Mouse (Mus musculus): Measurements from ENCODE around the gene Ankrd44. TPM values are rescaled to one million over a fixed set of nuclear protein-coding genes. Genes with fewer than 3 reads are reported as not detected.

Ankrd44 gene
- polyA plus RNA-seq, 1 experiment from 2014 or later: 20.9 TPM

DNA sequence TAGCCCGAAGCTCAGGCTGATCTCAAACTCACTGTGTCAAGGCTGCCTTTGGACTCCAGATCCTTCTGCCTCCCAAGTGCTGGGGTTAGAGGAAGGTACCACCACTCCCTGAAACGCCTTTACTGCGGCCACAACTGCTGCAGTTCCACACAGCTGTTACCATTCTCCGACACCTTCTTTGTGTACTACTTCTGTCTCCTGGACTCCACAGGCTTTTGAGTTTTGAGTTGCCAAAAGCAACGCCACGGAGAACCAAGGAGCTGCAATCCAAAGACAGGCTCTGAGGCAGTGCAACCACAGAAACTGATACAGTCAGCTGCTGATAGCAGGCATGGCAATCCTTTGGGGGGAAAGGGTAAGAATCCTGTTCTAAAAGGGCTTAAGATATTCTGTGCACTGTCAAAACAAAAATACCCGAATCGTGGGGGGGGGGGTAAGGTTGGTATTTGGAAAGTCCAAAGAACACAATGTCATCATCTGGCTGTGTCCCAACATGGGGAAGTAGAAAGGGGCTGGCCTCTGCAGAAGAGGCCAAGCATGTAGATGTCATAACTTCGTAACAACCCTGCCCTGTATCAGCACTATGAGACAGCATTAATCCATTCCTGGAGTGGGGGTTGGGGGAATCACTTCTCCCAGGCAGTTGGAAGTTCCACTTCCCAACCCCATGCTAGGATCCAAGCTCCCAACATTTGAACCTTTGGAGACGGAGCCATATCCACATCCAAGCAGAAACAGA is 116.2 kb downstream of the Ankrd44 start:
- WGBS: 90% methylated on average over 10 of the region's 10 CpGs
- H3K4me1 ChIP-seq: no peaks in the 10 kb centered on the region
- no peaks in the 10 kb centered on the region for H3K27me3 ChIP-seq
- no peak overlapping the region for H3K4me3 ChIP-seq
- no peak for ATAC-seq (ENCODE audit: low FRiP score)
- no peaks in the 10 kb centered on the region for H3K9me3 ChIP-seq (replicated peaks)
- H3K9ac ChIP-seq: no peak overlapping the region
- H3K36me3 ChIP-seq: no peaks in the 10 kb centered on the region
- H3K4me2 ChIP-seq (replicated peaks): no peak overlapping the region
- no peak overlapping the region for H3K27ac ChIP-seq

GRCm38 (mm10) chr1:54809098-54809490 is 117.1 kb downstream of the Ankrd44 start:
- no peak overlapping the region for H3K4me2 ChIP-seq (replicated peaks)
- ATAC-seq (ENCODE audit: low FRiP score): no peak
- WGBS: 94% methylated on average over 13 of the region's 13 CpGs
- H3K36me3 ChIP-seq: no peaks in the 10 kb centered on the region
- H3K4me3 ChIP-seq: no peak overlapping the region
- H3K27ac ChIP-seq: no peak overlapping the region
- H3K4me1 ChIP-seq: no peaks in the 10 kb centered on the region
- no peaks in the 10 kb centered on the region for H3K27me3 ChIP-seq
- H3K9me3 ChIP-seq (replicated peaks): no peaks in the 10 kb centered on the region
- no peak overlapping the region for H3K9ac ChIP-seq

DNA sequence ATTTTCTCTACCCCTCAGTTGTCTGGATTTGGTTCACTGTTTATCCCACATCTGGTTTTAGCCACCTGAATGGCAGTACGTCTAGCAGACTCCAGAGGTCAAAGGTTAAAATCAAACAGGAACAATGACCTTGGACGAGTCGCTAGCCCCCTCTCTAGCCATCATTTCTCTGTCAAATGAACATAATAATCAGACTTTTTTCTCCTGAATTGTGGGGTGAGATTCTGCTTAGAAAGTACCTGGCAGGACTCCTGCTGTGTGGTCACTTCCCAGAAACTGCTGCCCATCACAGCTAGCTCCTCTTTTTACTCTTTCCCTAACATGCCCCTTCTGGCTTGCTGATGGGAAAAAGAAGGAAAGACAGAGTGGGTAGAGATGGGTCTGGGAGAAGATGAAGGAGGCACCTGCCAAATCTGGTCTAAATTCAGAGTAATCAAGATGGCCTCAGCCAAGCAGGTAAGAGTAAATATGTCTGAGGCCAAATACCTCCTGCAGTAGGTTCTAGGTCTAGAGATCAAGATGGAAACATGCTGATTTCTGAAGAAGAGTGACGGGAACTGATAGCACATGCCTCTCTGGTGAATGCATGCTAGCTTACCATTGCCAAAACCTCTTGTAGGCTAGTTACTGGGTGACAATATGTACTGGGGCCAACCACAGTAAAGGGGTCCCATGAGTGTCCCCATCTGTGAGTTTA is 117.6 kb downstream of the Ankrd44 start:
- ATAC-seq (ENCODE audit: low FRiP score): no peak
- Histone ChIP-seq H3K9me3 (replicated peaks) (no peaks in the 10 kb centered on the region), H3K4me3 (no peak overlapping the region), H3K9ac (no peak overlapping the region), H3K27ac (no peak overlapping the region), H3K4me2 (replicated peaks) (no peak overlapping the region), H3K4me1 (no peaks in the 10 kb centered on the region), H3K36me3 (no peaks in the 10 kb centered on the region), H3K27me3 (no peaks in the 10 kb centered on the region)
- WGBS: 66% methylated on average over 4 of the region's 4 CpGs

DNA sequence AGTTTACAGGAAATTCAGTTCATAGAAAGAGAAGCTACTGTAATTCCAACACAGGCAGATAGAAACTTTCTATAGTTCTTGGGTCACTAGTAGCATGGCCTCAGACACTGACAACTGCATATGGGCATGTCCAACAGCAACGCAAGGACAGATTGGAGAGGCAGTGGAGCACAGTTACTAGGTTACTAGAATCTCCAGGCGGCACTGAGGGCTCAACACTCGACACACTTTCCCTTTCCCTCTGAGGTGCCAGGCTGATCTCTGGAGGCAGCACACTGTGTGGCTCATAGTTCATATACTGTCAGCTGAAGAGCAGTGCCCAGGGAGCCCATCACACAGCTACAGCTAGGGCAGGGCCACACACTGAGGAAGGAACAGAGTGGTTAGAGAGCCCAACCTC is 118.4 kb downstream of the Ankrd44 start:
- Histone ChIP-seq H3K27me3 (no peaks in the 10 kb centered on the region), H3K36me3 (no peaks in the 10 kb centered on the region), H3K9ac (no peak overlapping the region), H3K4me3 (no peak overlapping the region), H3K9me3 (replicated peaks) (no peaks in the 10 kb centered on the region), H3K4me1 (0 out of 2 replicates have a peak, but pooled peaks cover under 1% of the 10 kb centered on the region), H3K27ac (no peak overlapping the region), H3K4me2 (replicated peaks) (no peak overlapping the region)
- WGBS: 95% methylated on average over 3 of the region's 3 CpGs
- no peak for ATAC-seq (ENCODE audit: low FRiP score)

DNA sequence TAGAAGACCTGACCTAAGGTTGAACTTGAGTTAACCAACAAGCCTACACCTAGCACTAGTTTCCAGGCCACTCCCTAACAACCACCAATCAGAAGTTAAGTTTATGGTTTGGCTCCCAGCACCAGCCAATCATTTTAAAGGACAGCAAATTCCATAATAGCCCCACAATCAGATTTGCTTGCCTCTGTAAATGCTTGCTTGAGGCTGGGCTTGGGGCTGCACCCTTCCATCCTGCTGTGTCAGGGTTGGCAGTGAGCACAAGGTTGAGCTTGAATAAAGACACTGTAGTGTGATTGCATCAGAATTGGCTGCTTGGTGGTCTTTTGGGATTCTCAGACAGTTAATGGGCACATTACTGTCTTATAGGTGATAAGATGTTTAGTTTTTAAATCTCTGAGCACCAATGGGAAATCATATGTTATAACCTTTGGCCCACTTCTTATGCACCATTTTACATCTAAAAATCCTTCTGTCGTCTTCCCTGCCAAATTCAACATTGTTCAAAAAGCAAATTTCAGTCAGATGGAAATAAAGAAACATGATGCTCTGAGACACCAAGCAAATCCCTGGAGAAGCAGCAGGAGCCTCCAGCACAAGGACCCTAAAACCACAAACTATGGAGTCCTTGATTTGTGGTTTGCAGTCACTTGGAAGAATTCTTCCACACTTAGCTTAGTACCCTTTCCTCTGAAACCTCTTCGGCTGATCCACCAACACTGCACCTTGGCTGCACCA is 119.9 kb downstream of the Ankrd44 start:
- no peak for ATAC-seq (ENCODE audit: low FRiP score)
- Histone ChIP-seq H3K9ac (no peak overlapping the region), H3K27me3 (no peaks in the 10 kb centered on the region), H3K27ac (no peak overlapping the region), H3K9me3 (replicated peaks) (no peaks in the 10 kb centered on the region), H3K4me3 (no peak overlapping the region), H3K4me2 (replicated peaks) (no peak overlapping the region), H3K36me3 (no peaks in the 10 kb centered on the region), H3K4me1 (0 out of 2 replicates have a peak, but pooled peaks cover 2% of the 10 kb centered on the region)
- WGBS: 89% methylated on average over 2 of the region's 2 CpGs

GRCm38 (mm10) chr1:54804406-54804805 is 121.8 kb downstream of the Ankrd44 start:
- no peak overlapping the region for H3K4me2 ChIP-seq (replicated peaks)
- no peak overlapping the region for H3K27ac ChIP-seq
- WGBS: 95% methylated on average over 9 of the region's 9 CpGs
- H3K4me1 ChIP-seq: 0 out of 2 replicates have a peak, but pooled peaks cover 2% of the 10 kb centered on the region
- H3K9ac ChIP-seq: no peak overlapping the region
- ATAC-seq (ENCODE audit: low FRiP score): no peak
- H3K36me3 ChIP-seq: no peaks in the 10 kb centered on the region
- no peak overlapping the region for H3K4me3 ChIP-seq
- no peaks in the 10 kb centered on the region for H3K27me3 ChIP-seq
- H3K9me3 ChIP-seq (replicated peaks): no peaks in the 10 kb centered on the region

DNA sequence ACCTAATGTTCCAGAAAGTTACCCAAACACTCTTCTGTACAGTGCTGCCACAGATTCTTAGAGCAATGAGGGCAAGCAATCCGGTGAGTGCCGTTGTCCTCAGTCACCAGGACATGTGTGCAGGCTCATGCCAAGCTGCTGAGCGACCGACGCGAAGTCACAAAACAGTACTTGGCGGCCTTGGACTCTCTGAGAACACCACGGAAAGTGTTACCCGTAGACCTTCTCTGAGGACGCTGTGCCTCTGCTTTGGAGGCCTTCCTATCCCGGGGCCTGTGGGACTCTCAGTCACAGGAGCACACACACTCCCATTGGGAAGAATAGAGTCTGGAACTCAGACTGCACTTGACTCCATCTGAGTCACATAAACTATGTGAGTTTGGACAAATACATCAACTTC is 123.5 kb downstream of the Ankrd44 start:
- H3K9me3 ChIP-seq (replicated peaks): no peaks in the 10 kb centered on the region
- H3K4me1 ChIP-seq: 0 out of 2 replicates have a peak, but pooled peaks cover 2% of the 10 kb centered on the region
- no peaks in the 10 kb centered on the region for H3K36me3 ChIP-seq
- 88% methylated on average over 11 of the region's 11 CpGs for WGBS
- no peak overlapping the region for H3K9ac ChIP-seq
- no peak overlapping the region for H3K4me3 ChIP-seq
- no peak overlapping the region for H3K27ac ChIP-seq
- H3K27me3 ChIP-seq: no peaks in the 10 kb centered on the region
- ATAC-seq (ENCODE audit: low FRiP score): no peak
- no peak overlapping the region for H3K4me2 ChIP-seq (replicated peaks)

DNA sequence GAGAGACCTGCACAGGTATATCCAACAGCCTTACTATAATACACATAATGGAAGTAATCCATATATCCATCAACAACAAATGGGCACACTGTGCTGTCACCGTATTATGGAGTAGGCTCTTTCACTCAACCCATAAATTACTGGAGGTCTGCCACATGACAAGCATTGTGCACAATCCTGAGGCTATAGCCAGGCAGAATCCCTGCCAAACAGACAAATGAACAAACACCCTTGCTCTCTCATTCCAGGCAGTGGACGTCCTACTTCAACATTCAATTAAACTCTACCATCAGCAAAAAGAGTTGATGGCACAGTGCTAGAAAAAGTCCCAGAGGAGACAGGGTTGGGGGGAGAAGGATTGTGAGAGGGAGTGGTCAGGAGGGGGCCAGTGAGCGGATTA is 124.9 kb downstream of the Ankrd44 start:
- H3K9me3 ChIP-seq (replicated peaks): no peaks in the 10 kb centered on the region
- no peak overlapping the region for H3K27ac ChIP-seq
- H3K27me3 ChIP-seq: no peaks in the 10 kb centered on the region
- ATAC-seq (ENCODE audit: low FRiP score): no peak
- H3K9ac ChIP-seq: no peak overlapping the region
- no peak overlapping the region for H3K4me3 ChIP-seq
- H3K36me3 ChIP-seq: no peaks in the 10 kb centered on the region
- 71% methylated on average over 2 of the region's 3 CpGs for WGBS
- H3K4me2 ChIP-seq (replicated peaks): no peak overlapping the region
- H3K4me1 ChIP-seq: 0 out of 2 replicates have a peak, but pooled peaks cover 2% of the 10 kb centered on the region

GRCm38 (mm10) chr1:54799421-54799820 is 126.8 kb downstream of the Ankrd44 start:
- H3K4me2 ChIP-seq (replicated peaks): no peak overlapping the region
- no peak overlapping the region for H3K27ac ChIP-seq
- 0 out of 2 replicates have a peak, but pooled peaks cover 2% of the 10 kb centered on the region for H3K4me1 ChIP-seq
- H3K9ac ChIP-seq: no peak overlapping the region
- WGBS: 86% methylated on average over 1 of the region's 1 CpGs
- H3K9me3 ChIP-seq (replicated peaks): no peaks in the 10 kb centered on the region
- no peak overlapping the region for H3K4me3 ChIP-seq
- ATAC-seq (ENCODE audit: low FRiP score): no peak
- H3K27me3 ChIP-seq: no peaks in the 10 kb centered on the region
- no peaks in the 10 kb centered on the region for H3K36me3 ChIP-seq

GRCm38 (mm10) chr1:54798415-54798814 is 127.8 kb downstream of the Ankrd44 start:
- no peak overlapping the region for H3K27ac ChIP-seq
- H3K9me3 ChIP-seq (replicated peaks): no peaks in the 10 kb centered on the region
- H3K9ac ChIP-seq: no peak overlapping the region
- H3K4me2 ChIP-seq (replicated peaks): no peak overlapping the region
- WGBS: 72% methylated on average over 3 of the region's 3 CpGs
- ATAC-seq (ENCODE audit: low FRiP score): no peak
- no peak overlapping the region for H3K4me3 ChIP-seq
- no peaks in the 10 kb centered on the region for H3K36me3 ChIP-seq
- no peaks in the 10 kb centered on the region for H3K27me3 ChIP-seq
- H3K4me1 ChIP-seq: 0 out of 2 replicates have a peak, but pooled peaks cover 2% of the 10 kb centered on the region

GRCm38 (mm10) chr1:54794709-54795108 is 131.5 kb downstream of the Ankrd44 start:
- no peak overlapping the region for H3K9ac ChIP-seq
- H3K9me3 ChIP-seq (replicated peaks): no peaks in the 10 kb centered on the region
- no peak overlapping the region for H3K4me2 ChIP-seq (replicated peaks)
- H3K36me3 ChIP-seq: no peaks in the 10 kb centered on the region
- WGBS: 87% methylated on average over 2 of the region's 2 CpGs
- no peak overlapping the region for H3K27ac ChIP-seq
- H3K4me3 ChIP-seq: no peak overlapping the region
- no peak for ATAC-seq (ENCODE audit: low FRiP score)
- no peaks in the 10 kb centered on the region for H3K4me1 ChIP-seq
- H3K27me3 ChIP-seq: no peaks in the 10 kb centered on the region

- H3K4me2 ChIP-seq (replicated peaks): no peak overlapping the region
- H3K9ac ChIP-seq: no peak overlapping the region
- peaks cover 6% of the 10 kb centered on the region for H3K4me1 ChIP-seq
- H3K36me3 ChIP-seq: no peaks in the 10 kb centered on the region
- H3K9me3 ChIP-seq (replicated peaks): no peaks in the 10 kb centered on the region
- WGBS: 38% methylated on average over 3 of the region's 3 CpGs
- H3K27ac ChIP-seq: no peak overlapping the region
- ATAC-seq (ENCODE audit: low FRiP score): no peak
- no peak overlapping the region for H3K4me3 ChIP-seq
- no peaks in the 10 kb centered on the region for H3K27me3 ChIP-seq
Measured at GRCm38 (mm10) chr1:54791406-54791805, 134.8 kb downstream of the Ankrd44 start.
